Mouse (Mus musculus): ENCODE data around the gene Map1a. TPM values are rescaled to one million over a fixed set of nuclear protein-coding genes. Genes with fewer than 3 reads are reported as not detected.

Map1a gene
- total RNA-seq (2021) (1 to 10 TPM; 4.4 to 5.8 TPM), polyA plus RNA-seq (2012; rRNA removed) (3.1 and 4.3 TPM in 2 replicates)
- long read RNA-seq = 0 reads

DNA sequence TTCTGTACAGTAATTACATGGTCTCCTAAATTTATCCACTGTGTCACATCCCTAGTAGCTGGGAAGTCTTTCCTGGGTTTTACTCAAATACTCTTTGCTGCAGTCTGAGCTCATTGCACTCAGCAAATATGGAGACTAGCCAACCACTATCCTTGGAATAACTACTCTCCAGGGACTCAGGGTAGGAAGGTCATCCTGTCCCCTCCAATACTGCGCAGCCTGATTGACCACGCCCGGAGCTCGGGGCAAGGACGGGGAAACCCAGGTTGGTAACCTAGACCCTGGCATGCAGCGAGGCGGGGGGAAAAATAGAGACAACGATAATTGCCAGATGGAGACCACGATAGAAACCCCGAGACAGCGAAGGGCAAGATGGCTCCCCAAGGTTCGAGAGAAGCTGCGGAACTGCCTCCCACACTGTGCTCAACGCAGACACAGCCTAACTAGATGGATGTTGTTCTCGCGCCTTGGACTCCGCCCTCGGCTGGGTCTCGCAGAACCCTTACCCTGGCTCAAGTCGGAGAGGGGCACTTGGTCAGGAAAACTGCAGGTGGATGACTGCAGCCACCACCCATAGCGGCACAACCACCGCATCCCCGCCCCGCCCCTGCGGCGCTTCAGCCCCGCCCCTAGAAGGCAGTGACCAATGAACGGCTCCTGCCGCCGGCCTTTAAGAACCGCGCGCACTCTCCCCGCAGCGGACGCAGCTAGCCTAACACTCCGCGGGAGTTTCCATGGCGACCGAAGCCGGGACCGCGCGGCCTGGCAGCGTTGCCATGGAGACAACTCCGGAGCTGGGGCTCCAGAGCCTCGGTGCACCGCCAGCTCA is at the start of gene Map1a:
Gene Map1a (plus strand): TSS at position 700 of the 829 bp plus-strand sequence.
- peak within 1 kb of the TSS; percentile 68 for H3K27ac ChIP-seq
- peak; percentile 90 to 91 for DNase-seq
- peaks cover 6% of the 10 kb centered on the region for H3K4me1 ChIP-seq (ENCODE audit: control insufficient read depth, insufficient read depth, low read length)
- H3K27me3 ChIP-seq (ENCODE audit: control insufficient read depth, insufficient read depth, low read length) = no peaks in the 10 kb centered on the region
- WGBS = under 1% methylated on average over 48 of the region's 48 CpGs
- peak within 1 kb of the TSS; percentile 63 for H3K4me3 ChIP-seq
- H3K9ac ChIP-seq (ENCODE audit: low read depth, low read length) = peak within 1 kb of the TSS; percentile 67
- no peaks in the 10 kb centered on the region for H3K79me2 ChIP-seq (replicated peaks; ENCODE audit: control insufficient read depth, insufficient read depth, low read length)
- H3K36me3 ChIP-seq (ENCODE audit: control insufficient read depth, insufficient read depth, low read length) = no peaks in the 10 kb centered on the region
- intact Hi-C loops (cut with DNase I) = loop anchor here (1.0 kb wide), 1 partner anchor 18 kb away; the partner anchor contains the start of gene Trp53bp1
- peak; percentile 62 for TF ChIP-seq POLR2A (IDR thresholded peaks at IDR 0.05; ENCODE audit: insufficient read depth, low read depth, low read length)
- TF ChIP-seq CTCF (IDR thresholded peaks at IDR 0.05) = peak; percentile 17; the same call in 1 of the 2 replicates
- TF ChIP-seq EP300 (IDR thresholded peaks at IDR 0.05; ENCODE audit: insufficient read depth, low read depth, low read length) = no peak

DNA sequence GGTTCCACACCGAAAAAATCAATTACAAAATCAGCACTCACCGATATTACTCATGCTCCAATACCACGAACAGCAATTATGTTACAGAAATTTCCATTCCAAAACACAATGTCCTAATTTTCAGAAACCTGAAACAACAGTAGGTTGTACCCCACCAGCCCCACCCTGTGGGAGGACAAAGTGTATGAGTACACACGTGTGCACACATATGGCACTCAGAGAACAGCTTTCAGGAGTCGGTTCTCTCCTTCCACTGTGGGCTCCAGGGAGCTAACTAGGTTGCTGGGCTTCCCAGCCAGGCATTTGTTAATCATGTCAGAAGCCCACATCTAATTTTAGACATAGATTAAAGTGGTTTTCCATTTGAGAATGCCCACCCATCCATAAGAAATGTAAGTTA is 45.3 kb upstream of the Map1a start:
- Histone ChIP-seq H3K9ac (ENCODE audit: low read depth, low read length) (no peak overlapping the region), H3K27ac (no peak overlapping the region), H3K4me1 (ENCODE audit: control insufficient read depth, insufficient read depth, low read length) (no peaks in the 10 kb centered on the region), H3K27me3 (ENCODE audit: control insufficient read depth, insufficient read depth, low read length) (no peaks in the 10 kb centered on the region), H3K4me3 (no peak overlapping the region), H3K79me2 (replicated peaks; ENCODE audit: control insufficient read depth, insufficient read depth, low read length) (no peaks in the 10 kb centered on the region), H3K36me3 (ENCODE audit: control insufficient read depth, insufficient read depth, low read length) (peaks cover 5% of the 10 kb centered on the region; the same call in 1 of the 2 replicates)
- DNase-seq = no peak
- WGBS = 88% methylated on average over 5 of the region's 5 CpGs
- TF ChIP-seq EP300 (IDR thresholded peaks at IDR 0.05; ENCODE audit: insufficient read depth, low read depth, low read length) (no peak), CTCF (IDR thresholded peaks at IDR 0.05) (no peak), POLR2A (IDR thresholded peaks at IDR 0.05; ENCODE audit: insufficient read depth, low read depth, low read length) (no peak)
- intact Hi-C loops (cut with DNase I) = no loop called here

- no peaks in the 10 kb centered on the region for H3K79me2 ChIP-seq (replicated peaks; ENCODE audit: control insufficient read depth, insufficient read depth, low read length)
- TF ChIP-seq EP300 (IDR thresholded peaks at IDR 0.05; ENCODE audit: insufficient read depth, low read depth, low read length) (no peak), POLR2A (IDR thresholded peaks at IDR 0.05; ENCODE audit: insufficient read depth, low read depth, low read length) (no peak), CTCF (IDR thresholded peaks at IDR 0.05) (no peak)
- WGBS = 90% methylated on average over 2 of the region's 2 CpGs
- no peak for DNase-seq
- H3K9ac ChIP-seq (ENCODE audit: low read depth, low read length) = no peak overlapping the region
- H3K27ac ChIP-seq = no peak overlapping the region
- H3K36me3 ChIP-seq (ENCODE audit: control insufficient read depth, insufficient read depth, low read length) = peaks cover 4% of the 10 kb centered on the region; the same call in 1 of the 2 replicates
- H3K27me3 ChIP-seq (ENCODE audit: control insufficient read depth, insufficient read depth, low read length) = no peaks in the 10 kb centered on the region
- H3K4me3 ChIP-seq = no peak overlapping the region
- H3K4me1 ChIP-seq (ENCODE audit: control insufficient read depth, insufficient read depth, low read length) = no peaks in the 10 kb centered on the region
- intact Hi-C loops (cut with DNase I) = no loop called here
Measured at GRCm38 (mm10) chr2:121249758-121250157, 39.6 kb upstream of the Map1a start.

GRCm38 (mm10) chr2:121268446-121268845 is 21.0 kb upstream of the Map1a start:
- Histone ChIP-seq H3K36me3 (ENCODE audit: control insufficient read depth, insufficient read depth, low read length) (peaks cover 9% of the 10 kb centered on the region), H3K27me3 (ENCODE audit: control insufficient read depth, insufficient read depth, low read length) (no peaks in the 10 kb centered on the region), H3K4me3 (no peak overlapping the region), H3K9ac (ENCODE audit: low read depth, low read length) (no peak overlapping the region), H3K79me2 (replicated peaks; ENCODE audit: control insufficient read depth, insufficient read depth, low read length) (no peaks in the 10 kb centered on the region; the same call in none of the 2 replicates), H3K27ac (no peak overlapping the region), H3K4me1 (ENCODE audit: control insufficient read depth, insufficient read depth, low read length) (peaks cover 2% of the 10 kb centered on the region)
- 86% methylated on average over 8 of the region's 8 CpGs for WGBS
- no peak for DNase-seq
- TF ChIP-seq POLR2A (IDR thresholded peaks at IDR 0.05; ENCODE audit: insufficient read depth, low read depth, low read length) (no peak), CTCF (IDR thresholded peaks at IDR 0.05) (no peak), EP300 (IDR thresholded peaks at IDR 0.05; ENCODE audit: insufficient read depth, low read depth, low read length) (no peak)
- intact Hi-C loops (cut with DNase I) = no loop called here

DNA sequence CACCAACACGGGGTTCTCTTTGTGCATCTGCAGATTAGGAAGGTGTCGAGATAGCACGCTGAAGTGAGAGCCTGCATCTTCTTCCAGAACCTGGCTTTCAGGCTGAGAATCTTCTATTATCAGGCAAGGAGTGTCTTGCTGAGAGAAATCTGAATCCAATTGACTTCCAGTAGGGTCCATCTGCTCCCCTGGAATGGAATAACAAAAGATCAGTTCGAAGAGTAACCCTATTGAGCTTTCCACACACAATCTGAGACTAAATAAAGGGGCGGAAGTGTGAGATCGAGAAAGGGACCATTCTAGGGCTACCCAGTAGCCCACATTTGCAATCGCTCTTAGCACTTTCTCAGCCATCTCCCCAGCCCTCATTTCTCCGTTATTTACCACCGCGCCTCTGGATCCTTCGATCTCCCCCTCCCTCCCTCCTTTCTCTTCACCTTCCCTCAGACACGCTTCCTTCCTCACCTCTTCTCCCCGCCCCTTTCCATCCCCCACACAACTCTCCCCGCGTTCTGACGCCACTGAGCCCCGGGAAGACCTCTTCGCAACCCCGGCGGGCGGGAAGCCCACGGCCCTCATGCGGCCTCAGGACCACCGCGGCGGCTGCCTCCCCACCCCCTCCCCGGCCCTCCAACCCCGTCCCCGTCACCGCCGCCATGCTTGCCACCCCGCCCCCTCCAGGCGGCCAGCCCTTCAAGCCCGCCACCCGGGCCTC is 18.7 kb upstream of the Map1a start:
- intact Hi-C loops (cut with DNase I) = loop anchor here (1.0 to 5.0 kb wide), 3 partner anchors 18 to 142 kb away; partner anchors contain the start of genes Catsper2, Ckmt1, Pdia3 and Ppip5k1
- Histone ChIP-seq H3K27ac (peak overlapping the region; percentile 94), H3K36me3 (ENCODE audit: control insufficient read depth, insufficient read depth, low read length) (peaks cover 9% of the 10 kb centered on the region), H3K79me2 (replicated peaks; ENCODE audit: control insufficient read depth, insufficient read depth, low read length) (no peaks in the 10 kb centered on the region; the same call in 1 of the 2 replicates), H3K4me3 (peak overlapping the region; percentile 73), H3K27me3 (ENCODE audit: control insufficient read depth, insufficient read depth, low read length) (no peaks in the 10 kb centered on the region), H3K9ac (ENCODE audit: low read depth, low read length) (peak overlapping the region; percentile 81), H3K4me1 (ENCODE audit: control insufficient read depth, insufficient read depth, low read length) (peaks cover 2% of the 10 kb centered on the region)
- DNase-seq = no peak
- 1% methylated on average over 33 of the region's 35 CpGs for WGBS
- TF ChIP-seq POLR2A (IDR thresholded peaks at IDR 0.05; ENCODE audit: insufficient read depth, low read depth, low read length) = no peak
- no peak for TF ChIP-seq CTCF (IDR thresholded peaks at IDR 0.05)
- no peak for TF ChIP-seq EP300 (IDR thresholded peaks at IDR 0.05; ENCODE audit: insufficient read depth, low read depth, low read length)
